Mouse (Mus musculus) left cerebral cortex, adult 2 months (tissue): ENCODE data around the gene Nhs. TPM values are rescaled to one million over a fixed set of nuclear protein-coding genes. Genes with fewer than 3 reads are reported as not detected.

Source experiments
- DNase-seq, 2 experiments: peaks; one replicate each; pipeline ENCODE4 v3.0.0; 2021 to 2022; ENCODE audit warnings: low spot score in 2 of 2, mixed read lengths in 1 of 2; ENCODE audit errors: extremely low spot score in 1 of 2
- H3K27ac ChIP-seq: fragments of 200-600 bp; 2 replicates; pipeline ENCODE4 v1.8.1; 2022
- H3K4me3 ChIP-seq: fragments of 200-600 bp; 2 replicates; pipeline ENCODE4 v1.8.1; 2022
- CTCF ChIP-seq: fragments of 200-600 bp; IDR thresholded peaks from 2 replicates; pipeline ENCODE4 v1.8.1; 2022; ENCODE audit warnings: antibody characterized with exemption, mild to moderate bottlenecking, moderate library complexity
- intact Hi-C: fragments of 180-260 bp; cut with DNase I; formaldehyde crosslinking; loops from one replicate; pipeline ENCODE4 v1.15.1; 2025
- total RNA-seq, 2 experiments: library from RNA; stranded (reverse); gene quantifications; 2 replicates each; pipeline ENCODE4 v1.2.3; 2021

Gene Nhs
- total RNA-seq, 2 experiments from 2014 or later = 3.9 to 4.0 TPM

DNA sequence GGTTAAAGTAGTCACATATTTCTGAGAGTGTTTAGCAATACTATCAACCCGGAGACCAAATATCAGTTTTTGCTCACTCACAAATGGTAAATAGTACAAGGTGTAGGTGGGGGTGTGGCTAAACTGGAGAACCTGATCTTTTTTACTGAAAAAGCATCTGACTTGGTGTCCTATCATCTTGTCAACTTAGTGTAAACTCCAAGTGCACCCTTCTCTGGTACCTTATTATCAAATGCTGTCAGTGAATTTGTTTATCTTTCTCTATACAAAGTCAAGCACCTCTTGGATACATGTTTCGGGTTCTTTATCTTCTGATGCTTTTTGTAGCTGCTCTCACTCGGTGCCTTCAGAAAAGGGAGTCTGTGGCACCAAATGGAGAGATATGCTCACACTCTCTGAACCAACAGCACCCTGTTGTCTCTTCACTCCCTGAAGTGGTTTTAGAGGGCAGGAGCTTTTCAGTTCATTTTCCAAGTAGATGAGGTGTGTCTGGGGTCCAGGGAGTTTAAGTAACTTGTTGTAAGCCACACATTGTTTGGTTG lies 187.5 kb downstream of the Nhs start:
- no peak overlapping the region for H3K4me3 ChIP-seq
- no peak for TF ChIP-seq CTCF
- intact Hi-C loops = loop anchor here (10.0 kb wide), 1 partner anchor 183 kb away; the partner anchor contains the start of gene Nhs
- no peak for DNase-seq
- no peak overlapping the region for H3K27ac ChIP-seq

DNA sequence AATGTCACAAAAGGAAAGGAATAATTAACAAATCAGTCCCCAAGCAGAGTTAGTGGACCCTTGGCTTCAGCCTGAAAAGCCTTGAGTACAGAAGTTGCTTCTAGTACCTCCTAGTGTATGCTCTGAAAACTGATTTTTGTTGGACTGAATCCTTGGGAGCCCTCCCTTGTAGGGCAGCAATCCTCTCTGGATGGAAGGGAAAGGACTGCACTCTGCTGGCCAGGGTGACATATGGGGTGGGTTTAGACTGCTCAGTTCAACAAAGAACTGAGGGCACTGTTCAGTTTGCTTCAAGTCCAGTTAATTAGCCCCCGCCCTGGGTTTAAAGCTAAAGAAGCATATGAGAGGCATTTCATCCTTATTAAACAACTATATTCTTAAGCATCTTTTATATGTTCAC lies 188.4 kb downstream of the Nhs start:
- no peak for DNase-seq
- no peak for TF ChIP-seq CTCF
- H3K27ac ChIP-seq = no peak overlapping the region
- no peak overlapping the region for H3K4me3 ChIP-seq
- intact Hi-C loops = loop anchor here (10.0 kb wide), 1 partner anchor 184 kb away; the partner anchor contains the start of gene Nhs

DNA sequence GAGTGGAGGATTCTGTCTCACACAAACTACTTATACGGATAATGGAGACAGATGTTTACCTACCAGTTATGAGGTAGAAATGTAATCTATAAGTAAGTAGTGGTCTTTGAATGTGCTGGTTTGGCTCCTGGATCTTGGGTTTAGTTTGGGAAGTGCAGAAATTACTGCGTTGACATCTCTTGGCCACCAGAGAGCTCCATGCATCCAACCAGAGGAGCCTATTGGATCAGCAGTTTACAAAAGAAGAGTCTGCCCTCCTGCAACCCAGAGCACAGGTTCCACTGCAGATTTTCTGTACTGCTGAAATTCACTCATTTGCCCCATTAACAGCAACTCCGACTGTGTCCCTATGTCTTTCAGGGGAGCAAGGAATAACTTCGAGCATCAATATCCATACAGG lies 191.8 kb downstream of the Nhs start:
- Histone ChIP-seq H3K4me3 (no peak overlapping the region), H3K27ac (no peak overlapping the region)
- peak; percentile 62 for TF ChIP-seq CTCF
- intact Hi-C loops = loop anchor here (2.0 to 5.0 kb wide), 2 partner anchors 311 to 485 kb away; no protein-coding TSS in a partner anchor
- peak in 1 of 2 experiments; percentile 9 for DNase-seq

DNA sequence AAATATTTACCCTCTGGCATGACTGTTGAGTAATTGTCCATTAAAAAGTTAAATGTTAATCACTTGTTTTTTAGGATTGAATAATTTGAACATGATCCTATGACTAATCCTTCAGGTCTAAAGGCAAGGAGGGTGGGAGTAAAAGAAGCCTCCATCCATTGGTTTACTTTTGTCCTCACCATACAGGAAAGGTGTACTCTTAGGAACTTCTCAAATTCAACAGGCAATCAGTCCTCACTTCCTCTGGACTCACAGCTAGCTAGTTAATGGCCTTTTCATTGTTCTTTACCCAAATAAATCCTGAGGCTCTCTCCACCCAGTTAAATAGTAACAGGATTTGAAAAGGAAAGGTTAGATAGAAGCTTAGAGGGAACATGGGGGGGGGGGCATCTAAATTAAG lies 196.2 kb downstream of the Nhs start:
- no peak overlapping the region for H3K4me3 ChIP-seq
- intact Hi-C loops = no loop called here
- no peak overlapping the region for H3K27ac ChIP-seq
- no peak for TF ChIP-seq CTCF
- DNase-seq = no peak

DNA sequence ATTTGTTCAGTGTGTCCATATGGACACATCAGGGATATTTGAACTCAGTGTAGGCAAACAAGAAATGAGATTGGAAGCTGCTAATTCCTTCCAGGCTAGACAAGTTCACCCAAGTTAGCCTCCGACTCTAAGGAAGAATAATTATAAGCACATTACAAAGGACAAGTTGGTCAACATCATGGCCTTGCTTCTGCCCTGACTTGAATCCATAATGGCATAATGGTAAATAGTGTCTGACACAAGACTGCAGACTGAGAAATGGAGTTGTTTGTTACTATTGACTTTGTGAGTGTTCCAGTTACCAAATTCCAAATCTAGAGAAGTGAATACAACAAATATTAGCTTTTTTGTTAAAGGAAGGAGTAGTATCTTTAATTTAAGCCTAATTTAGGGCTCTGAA lies 196.7 kb downstream of the Nhs start:
- no peak for DNase-seq
- intact Hi-C loops = no loop called here
- no peak for TF ChIP-seq CTCF
- Histone ChIP-seq H3K27ac (no peak overlapping the region), H3K4me3 (no peak overlapping the region)

DNA sequence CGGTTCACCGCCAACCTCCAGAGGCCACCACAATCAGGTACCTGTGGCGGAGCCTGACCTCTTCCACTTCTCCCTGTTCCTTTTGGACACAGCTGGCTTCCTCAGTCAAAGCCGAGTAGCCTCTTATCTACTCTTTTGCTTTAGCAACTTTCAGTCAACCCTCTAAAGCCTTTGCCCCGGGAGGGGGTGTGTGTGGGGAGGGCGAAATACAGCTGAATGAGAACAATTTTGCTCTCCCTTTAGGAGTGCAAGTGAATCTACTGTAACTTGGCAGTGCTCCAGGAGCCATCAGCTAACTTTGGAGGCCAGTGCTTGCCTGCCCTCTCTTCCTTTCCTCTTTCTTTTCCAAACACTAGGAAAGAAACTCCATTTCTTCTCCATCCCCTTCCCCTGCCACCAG lies 197.8 kb downstream of the Nhs start:
- Histone ChIP-seq H3K4me3 (no peak overlapping the region), H3K27ac (no peak overlapping the region)
- intact Hi-C loops = no loop called here
- no peak for TF ChIP-seq CTCF
- no peak for DNase-seq

DNA sequence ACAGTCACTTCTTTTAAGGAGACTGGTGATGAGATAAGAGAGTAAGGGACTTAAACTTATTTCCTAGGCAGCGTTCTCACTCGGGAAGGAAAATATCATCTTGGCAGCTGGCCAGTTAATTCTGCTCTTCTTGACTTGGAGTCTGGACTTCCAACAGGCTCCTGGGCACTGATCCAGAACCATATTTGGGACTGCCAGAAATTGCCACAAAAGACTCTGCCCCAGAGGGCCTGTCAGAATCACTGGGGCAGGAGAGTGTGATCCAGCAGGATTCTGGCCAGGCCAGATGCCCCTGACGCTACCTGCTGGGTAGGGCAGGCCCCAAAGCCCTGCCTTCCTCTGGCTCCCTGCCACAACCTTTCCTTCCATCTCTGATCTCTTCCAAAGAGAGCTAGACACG lies 198.4 kb downstream of the Nhs start:
- DNase-seq = peak in 1 of 2 experiments; percentile 7
- no peak overlapping the region for H3K27ac ChIP-seq
- intact Hi-C loops = no loop called here
- TF ChIP-seq CTCF = no peak
- no peak overlapping the region for H3K4me3 ChIP-seq

DNA sequence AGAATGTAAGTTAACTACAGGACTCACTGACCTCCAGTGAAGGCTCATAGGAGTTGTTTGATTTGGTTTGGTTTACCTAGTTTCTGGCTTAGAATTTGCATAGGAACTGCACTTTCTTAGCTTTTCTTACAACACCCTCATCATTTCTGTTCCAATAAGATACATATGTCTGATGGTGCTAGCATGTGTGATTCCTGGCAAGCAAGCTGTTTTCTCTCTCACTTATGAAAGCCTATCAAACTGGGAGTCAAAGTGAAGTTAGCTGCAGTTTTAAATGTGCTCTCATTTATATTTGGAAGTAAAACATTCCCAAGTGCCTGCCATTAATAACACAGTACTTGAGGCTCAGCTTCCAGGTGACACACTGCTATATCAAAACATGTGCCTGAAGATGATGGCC lies 207.2 kb downstream of the Nhs start:
- no peak for DNase-seq
- TF ChIP-seq CTCF = no peak
- no peak overlapping the region for H3K4me3 ChIP-seq
- no peak overlapping the region for H3K27ac ChIP-seq
- intact Hi-C loops = no loop called here

DNA sequence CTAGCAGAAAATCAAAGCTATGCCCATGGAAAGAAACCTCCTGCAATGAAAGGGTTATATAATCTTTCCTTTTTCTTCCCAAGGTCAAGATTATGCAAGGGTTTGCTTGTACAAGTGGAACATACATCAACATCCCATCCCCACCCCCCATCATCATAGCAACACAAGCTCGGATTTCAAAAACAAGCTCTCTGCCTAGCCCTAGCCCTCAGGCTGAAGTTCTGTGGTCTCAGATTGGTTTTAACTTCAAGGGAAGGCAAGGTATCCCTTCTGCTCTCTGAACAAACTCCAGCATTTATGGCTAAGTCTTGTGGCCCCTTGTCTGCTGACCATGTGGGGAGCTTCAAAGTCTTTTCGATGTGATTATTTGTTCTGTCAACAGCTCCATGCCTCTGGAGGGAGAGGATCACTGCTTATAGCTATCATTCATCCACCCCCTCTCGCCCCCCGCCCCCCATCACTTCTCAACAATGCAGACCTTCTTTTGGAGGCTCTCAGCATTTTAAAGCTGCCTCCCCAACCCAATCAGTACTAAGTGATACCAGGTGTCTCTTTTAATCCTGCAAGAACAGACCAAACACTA lies 216.3 kb downstream of the Nhs start:
- Histone ChIP-seq H3K4me3 (no peak overlapping the region), H3K27ac (no peak overlapping the region)
- intact Hi-C loops = no loop called here
- TF ChIP-seq CTCF = no peak
- no peak for DNase-seq

DNA sequence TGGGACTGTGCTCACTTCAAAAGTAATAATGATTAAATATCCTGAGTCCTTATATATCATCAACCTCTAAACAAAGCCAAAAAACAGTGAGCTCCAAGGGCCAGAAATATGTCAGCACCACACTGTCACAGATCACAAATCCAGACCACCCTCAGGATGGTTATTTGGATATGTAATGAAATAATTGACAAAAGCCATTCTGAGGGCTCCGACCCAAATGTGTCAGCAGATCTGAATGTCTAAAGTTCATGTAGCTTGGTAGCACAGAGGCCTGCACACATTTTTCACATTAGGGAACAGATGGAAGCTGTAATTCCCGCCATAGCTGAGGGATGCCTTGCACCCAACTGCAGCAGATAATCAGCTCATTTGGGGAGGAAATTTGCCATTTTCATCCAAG lies 218.8 kb downstream of the Nhs start:
- Histone ChIP-seq H3K27ac (no peak overlapping the region), H3K4me3 (no peak overlapping the region)
- no peak for DNase-seq
- intact Hi-C loops = no loop called here
- no peak for TF ChIP-seq CTCF

DNA sequence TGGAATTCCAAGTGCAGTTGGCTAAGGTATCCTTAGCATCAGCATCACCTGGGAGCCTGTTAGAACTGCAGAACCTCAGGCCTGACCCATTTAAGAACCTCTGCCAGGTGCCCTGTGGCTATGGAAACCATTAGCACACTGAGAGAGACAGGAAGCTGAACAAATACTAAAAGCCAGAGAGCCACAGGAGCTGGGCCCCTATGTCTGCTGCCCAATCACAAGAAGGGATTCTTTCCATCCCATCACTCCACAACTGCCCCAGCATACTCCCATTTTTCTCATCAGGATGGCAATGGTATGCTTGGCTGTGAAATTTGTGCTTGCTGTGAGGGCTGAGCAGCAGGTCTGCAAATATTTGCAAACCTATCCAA lies 232.9 kb downstream of the Nhs start:
- DNase-seq = no peak
- no peak overlapping the region for H3K4me3 ChIP-seq
- no peak overlapping the region for H3K27ac ChIP-seq
- intact Hi-C loops = no loop called here
- no peak for TF ChIP-seq CTCF

DNA sequence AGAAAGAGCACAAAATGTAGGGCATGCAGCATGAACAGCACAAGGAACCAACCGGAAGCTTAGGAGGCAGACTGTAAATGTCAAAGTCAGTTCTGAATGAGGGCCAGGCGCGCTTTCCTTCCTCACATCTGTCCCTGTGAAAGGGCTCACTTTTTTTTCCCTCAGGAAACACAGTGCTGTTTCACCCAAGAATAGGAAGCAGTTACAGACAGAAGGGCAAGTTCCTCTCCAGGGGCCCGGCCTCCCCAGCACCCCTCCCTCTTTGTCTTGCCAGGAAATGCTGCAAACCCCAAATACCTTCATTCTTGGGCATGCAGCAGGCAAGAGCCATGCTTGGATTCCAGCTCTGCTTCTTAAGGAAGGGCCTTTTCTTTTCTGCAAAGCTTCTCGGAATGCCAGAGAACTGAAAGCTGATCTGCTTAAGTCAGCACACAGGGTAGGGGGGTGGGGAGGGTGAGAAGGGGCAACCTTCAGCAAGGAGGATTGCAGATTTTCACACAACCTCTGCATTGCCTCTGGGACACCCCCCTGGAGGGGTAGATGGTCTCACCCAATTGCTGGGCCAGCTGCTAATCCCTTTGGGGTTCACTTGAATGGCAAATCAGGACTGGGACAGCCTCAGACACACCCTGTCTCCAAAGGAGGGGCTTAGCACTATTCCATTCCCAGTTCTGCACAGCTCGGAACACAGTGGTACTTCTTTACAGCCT lies 233.4 kb downstream of the Nhs start:
- no peak overlapping the region for H3K4me3 ChIP-seq
- no peak for DNase-seq
- intact Hi-C loops = no loop called here
- TF ChIP-seq CTCF = no peak
- H3K27ac ChIP-seq = no peak overlapping the region

DNA sequence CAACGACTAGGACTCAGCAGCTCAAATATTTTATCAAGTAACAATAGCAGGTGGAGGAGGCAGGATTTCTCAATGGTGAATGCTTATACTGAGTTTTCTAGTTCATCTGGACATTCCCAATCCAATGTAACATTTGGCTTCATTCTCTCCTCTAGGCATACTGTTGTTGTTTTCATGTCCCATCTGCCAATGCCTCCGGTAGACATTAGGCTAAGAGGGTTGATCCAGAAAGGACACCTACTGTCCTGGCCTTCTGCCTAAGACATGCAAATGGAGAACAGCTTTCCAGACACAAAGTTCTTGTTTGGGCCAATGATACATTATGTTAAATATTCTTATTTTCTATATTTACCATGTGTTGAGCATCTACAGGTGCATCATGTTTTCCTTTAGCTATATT lies 236.9 kb downstream of the Nhs start:
- intact Hi-C loops = no loop called here
- TF ChIP-seq CTCF = no peak

More for the DNA sequence above, 236.9 kb downstream of the Nhs start:
- H3K4me3 ChIP-seq = no peak overlapping the region
- no peak for DNase-seq
- no peak overlapping the region for H3K27ac ChIP-seq
